Mouse (Mus musculus): Measurements from ENCODE around the gene Prkab1. TPM values are rescaled to one million over a fixed set of nuclear protein-coding genes. Genes with fewer than 3 reads are reported as not detected.

Prkab1 gene
- polyA plus RNA-seq, 1 experiment from 2014 or later = 50.1 TPM

GRCm38 (mm10) chr5:115977757-115978156 is 46.6 kb downstream of the Prkab1 start:
- no peak for ATAC-seq (ENCODE audit: low FRiP score)
- no peak overlapping the region for H3K4me3 ChIP-seq (replicated peaks)
- H3K9me3 ChIP-seq (replicated peaks) = no peaks in the 10 kb centered on the region
- H3K27me3 ChIP-seq (replicated peaks) = no peaks in the 10 kb centered on the region
- H3K9ac ChIP-seq (replicated peaks) = no peak overlapping the region
- H3K36me3 ChIP-seq = peaks cover 7% of the 10 kb centered on the region; the same call in 1 of the 2 replicates
- no peak overlapping the region for H3K4me2 ChIP-seq
- H3K27ac ChIP-seq (replicated peaks) = peak overlapping the region; percentile 45; the same call in 1 of the 2 replicates
- WGBS = 83% methylated on average over 10 of the region's 10 CpGs
- peaks cover 11% of the 10 kb centered on the region; the same call in 1 of the 2 replicates for H3K4me1 ChIP-seq

- Histone ChIP-seq H3K4me1 (peaks cover 11% of the 10 kb centered on the region; the same call in 1 of the 2 replicates), H3K4me3 (replicated peaks) (no peak overlapping the region), H3K27ac (replicated peaks) (no peak overlapping the region), H3K9ac (replicated peaks) (no peak overlapping the region), H3K9me3 (replicated peaks) (no peaks in the 10 kb centered on the region), H3K4me2 (no peak overlapping the region), H3K27me3 (replicated peaks) (no peaks in the 10 kb centered on the region), H3K36me3 (peaks cover 6% of the 10 kb centered on the region; the same call in 1 of the 2 replicates)
- 67% methylated on average over 10 of the region's 10 CpGs for WGBS
- ATAC-seq (ENCODE audit: low FRiP score) = no peak
These were observed 47.0 kb downstream of the Prkab1 start for GRCm38 (mm10) chr5:115977266-115977665.

- H3K4me2 ChIP-seq = no peak overlapping the region
- peaks cover 11% of the 10 kb centered on the region; the same call in 1 of the 2 replicates for H3K4me1 ChIP-seq
- no peak overlapping the region for H3K9ac ChIP-seq (replicated peaks)
- H3K4me3 ChIP-seq (replicated peaks) = no peak overlapping the region
- peaks cover 7% of the 10 kb centered on the region; the same call in 1 of the 2 replicates for H3K36me3 ChIP-seq
- no peak for ATAC-seq (ENCODE audit: low FRiP score)
- no peak overlapping the region for H3K27ac ChIP-seq (replicated peaks)
- 93% methylated on average over 5 of the region's 5 CpGs for whole genome bisulfite sequencing
- H3K9me3 ChIP-seq (replicated peaks) = no peaks in the 10 kb centered on the region
- H3K27me3 ChIP-seq (replicated peaks) = no peaks in the 10 kb centered on the region
These were observed 47.9 kb downstream of the Prkab1 start for GRCm38 (mm10) chr5:115976446-115976845.

GRCm38 (mm10) chr5:115975672-115976071 is 48.6 kb downstream of the Prkab1 start:
- H3K4me2 ChIP-seq = no peak overlapping the region
- H3K9me3 ChIP-seq (replicated peaks) = no peaks in the 10 kb centered on the region
- H3K27ac ChIP-seq (replicated peaks) = no peak overlapping the region
- no peak for ATAC-seq (ENCODE audit: low FRiP score)
- no peaks in the 10 kb centered on the region for H3K27me3 ChIP-seq (replicated peaks)
- no peak overlapping the region for H3K9ac ChIP-seq (replicated peaks)
- WGBS = 91% methylated on average over 10 of the region's 10 CpGs
- H3K4me3 ChIP-seq (replicated peaks) = no peak overlapping the region
- peaks cover 11% of the 10 kb centered on the region; the same call in 1 of the 2 replicates for H3K4me1 ChIP-seq
- peaks cover 11% of the 10 kb centered on the region; the same call in 1 of the 2 replicates for H3K36me3 ChIP-seq

GRCm38 (mm10) chr5:115971236-115971635 is 53.1 kb downstream of the Prkab1 start:
- 92% methylated on average over 15 of the region's 15 CpGs for WGBS
- no peaks in the 10 kb centered on the region for H3K27me3 ChIP-seq (replicated peaks)
- peaks cover 16% of the 10 kb centered on the region for H3K36me3 ChIP-seq
- no peak overlapping the region for H3K4me3 ChIP-seq (replicated peaks)
- H3K4me2 ChIP-seq = no peak overlapping the region
- ATAC-seq (ENCODE audit: low FRiP score) = no peak
- H3K4me1 ChIP-seq = no peaks in the 10 kb centered on the region
- H3K9me3 ChIP-seq (replicated peaks) = no peaks in the 10 kb centered on the region
- H3K27ac ChIP-seq (replicated peaks) = no peak overlapping the region
- H3K9ac ChIP-seq (replicated peaks) = no peak overlapping the region

Other genes with a start within 250 kb of the Prkab1 start
- gene Cit, start 179.2 kb downstream of the Prkab1 start, polyA plus RNA-seq (2015; fragmentation: Nextera tagmentation; extraction: Ambion mirVana) = 38.8 and 40.1 TPM in 2 replicates
- 0.10 TPM in 1 of 2 replicates, not detected in the other for gene Tmem233, start 58.7 kb upstream of the Prkab1 start, polyA plus RNA-seq (2015; fragmentation: Nextera tagmentation; extraction: Ambion mirVana)